Mouse (Mus musculus) heart, postnatal 0 days (tissue): ENCODE data around the gene Hoxb5. TPM values are rescaled to one million over a fixed set of nuclear protein-coding genes. Genes with fewer than 3 reads are reported as not detected.

ENCODE experiments used
- ATAC-seq: fragments of 200-750 bp; cut with Nextera tagmentation; 2 replicates; pipeline ENCODE4 v1.8.0; 2017; ENCODE audit warnings: low read depth, moderate number of reproducible peaks, moderate library complexity; ENCODE audit not compliant: insufficient read depth
- DNase-seq: peaks from one replicate; pipeline ENCODE4 v3.0.0-alpha.2; 2016; ENCODE audit warnings: low spot score
- H3K27ac ChIP-seq: fragments of 300-500 bp; sonication (generic); 2 replicates; pipeline ENCODE4 v1.5.1; 2014; ENCODE audit warnings: low read depth, mild to moderate bottlenecking
- H3K27me3 ChIP-seq: fragments of 300-500 bp; sonication (generic); 2 replicates; pipeline ENCODE4 v1.6.1; 2014; ENCODE audit warnings: low read length, mixed read lengths; ENCODE audit not compliant: control insufficient read depth, insufficient read depth
- H3K36me3 ChIP-seq: fragments of 300-500 bp; sonication (generic); replicated peaks from 2 replicates; pipeline ENCODE4 v1.6.1; 2014; ENCODE audit warnings: low read length, mixed read lengths; ENCODE audit not compliant: control insufficient read depth, insufficient read depth
- H3K4me1 ChIP-seq: fragments of 300-500 bp; sonication (generic); 2 replicates; pipeline ENCODE4 v1.6.1; 2014; ENCODE audit warnings: antibody characterized with exemption; ENCODE audit not compliant: control insufficient read depth, insufficient read depth
- H3K4me2 ChIP-seq: fragments of 300-500 bp; sonication (generic); 2 replicates; pipeline ENCODE4 v1.6.1; 2014; ENCODE audit warnings: low read depth, mild to moderate bottlenecking, low read length, moderate library complexity
- H3K4me3 ChIP-seq: fragments of 300-500 bp; sonication (generic); 2 replicates; pipeline ENCODE4 v1.5.1; 2014; ENCODE audit warnings: low read depth, low read length
- H3K9ac ChIP-seq: fragments of 300-500 bp; sonication (generic); replicated peaks from 2 replicates; pipeline ENCODE4 v1.6.1; 2014; ENCODE audit warnings: low read depth, low read length, mixed read lengths
- H3K9me3 ChIP-seq: fragments of 300-500 bp; sonication (generic); replicated peaks from 2 replicates; pipeline ENCODE4 v1.6.1; 2016; ENCODE audit warnings: low read length; ENCODE audit not compliant: control insufficient read depth
- CTCF ChIP-seq: IDR thresholded peaks from 2 replicates; pipeline ENCODE4 v1.5.1; 2016; ENCODE audit warnings: antibody characterized with exemption, control low read depth, low read depth
- EP300 ChIP-seq: IDR thresholded peaks from 2 replicates; pipeline ENCODE4 v1.6.1; 2016; ENCODE audit warnings: antibody characterized with exemption, low read depth
- WGBS: fragments of 180-500 bp; shearing (Covaris S2); extraction: QIAGEN DNeasy Blood & Tissue Kit; methylation state at CpG from one replicate; pipeline ENCODE4 v1.1.7; 2014; 5-methylcytosine and 5-hydroxymethylcytosine counted together
- polyA plus RNA-seq: library from polyadenylated mRNA; unstranded; fragments of >200 nt; fragmentation: Nextera tagmentation; extraction: Ambion mirVana; gene quantifications from 2 replicates; pipeline ENCODE4 v1.2.1, GENCODE M21; 2015
- total RNA-seq: library from RNA; depleted of rRNA; stranded (reverse); fragments of >200 nt; gene quantifications from 2 replicates; pipeline ENCODE4 v1.2.3, GENCODE M21; 2014; ENCODE audit warnings: low replicate concordance

Gene Hoxb5
- total and polyA plus RNA-seq, 2 experiments from 2014 or later: 0.08 to 0.19 TPM

DNA sequence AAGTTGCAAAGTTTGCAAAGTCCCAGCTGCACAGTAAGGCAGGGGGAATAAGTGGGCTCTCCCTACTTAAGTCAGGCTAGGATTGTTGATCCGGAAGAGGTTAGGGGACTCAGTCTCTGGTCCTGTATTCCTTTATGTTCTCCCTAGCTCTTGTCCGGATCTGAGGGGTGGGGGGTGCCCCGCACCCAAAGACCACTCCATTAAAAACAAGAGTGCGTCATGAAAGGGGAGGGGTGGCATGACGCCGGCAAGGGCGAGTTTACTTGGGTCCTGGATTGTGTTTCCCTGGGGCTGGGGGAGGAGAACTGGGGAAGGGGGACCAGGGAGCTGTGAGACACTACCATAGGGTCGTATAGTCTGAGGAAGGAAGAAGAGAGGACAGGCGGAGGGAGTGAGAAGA lies 3.4 kb upstream of the Hoxb5 start:
- TF ChIP-seq EP300 (no peak), CTCF (no peak)
- H3K4me3 ChIP-seq: peak overlapping the region; percentile 30; the same call in 1 of the 2 replicates
- no peaks in the 10 kb centered on the region for H3K36me3 ChIP-seq
- H3K27ac ChIP-seq: no peak overlapping the region
- no peak overlapping the region for H3K9ac ChIP-seq
- no peaks in the 10 kb centered on the region for H3K4me1 ChIP-seq
- no peak overlapping the region for H3K4me2 ChIP-seq
- 3% methylated on average over 9 of the region's 9 CpGs for WGBS
- H3K9me3 ChIP-seq: no peaks in the 10 kb centered on the region
- DNase-seq (no peak), ATAC-seq (no peak)
- H3K27me3 ChIP-seq: peaks cover 100% of the 10 kb centered on the region

DNA sequence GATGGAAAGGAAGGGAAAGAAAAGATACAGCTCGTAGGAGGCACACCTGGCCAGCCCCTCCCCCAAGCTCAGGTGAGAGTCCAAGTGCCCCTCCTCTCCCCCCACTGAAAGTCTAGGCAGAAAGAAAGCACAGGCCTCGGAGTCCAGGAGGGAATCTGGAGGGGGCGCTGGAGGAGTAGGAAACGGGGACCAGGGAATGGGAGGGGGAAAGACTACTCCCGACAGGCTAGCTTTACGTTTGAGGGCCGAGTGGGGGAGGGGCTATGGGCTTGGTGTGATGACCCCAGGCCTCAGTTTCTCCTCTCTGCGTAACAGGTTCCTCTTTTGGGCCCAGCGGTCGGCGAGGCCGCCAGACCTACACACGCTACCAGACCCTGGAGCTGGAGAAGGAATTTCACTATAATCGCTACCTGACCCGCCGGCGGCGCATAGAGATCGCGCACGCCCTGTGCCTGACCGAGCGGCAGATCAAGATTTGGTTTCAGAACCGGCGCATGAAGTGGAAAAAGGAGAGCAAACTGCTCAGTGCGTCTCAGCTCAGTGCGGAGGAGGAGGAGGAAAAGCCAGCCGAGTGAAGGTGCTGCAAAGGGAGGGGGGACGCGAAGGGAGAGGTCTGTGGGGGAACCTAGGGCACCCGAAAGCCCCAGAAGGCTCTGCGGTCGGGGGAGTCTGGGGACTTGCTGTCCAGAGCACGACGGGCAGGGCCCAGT lies 2.6 kb upstream of the Hoxb5 start:
- WGBS: 2% methylated on average over 35 of the region's 35 CpGs
- DNase-seq (no peak), ATAC-seq (no peak)
- Histone ChIP-seq H3K4me3 (no peak overlapping the region), H3K36me3 (no peaks in the 10 kb centered on the region), H3K27ac (no peak overlapping the region), H3K4me1 (no peaks in the 10 kb centered on the region), H3K9me3 (no peaks in the 10 kb centered on the region), H3K27me3 (peaks cover 100% of the 10 kb centered on the region), H3K4me2 (no peak overlapping the region), H3K9ac (no peak overlapping the region)
- TF ChIP-seq EP300: no peak
- no peak for TF ChIP-seq CTCF

DNA sequence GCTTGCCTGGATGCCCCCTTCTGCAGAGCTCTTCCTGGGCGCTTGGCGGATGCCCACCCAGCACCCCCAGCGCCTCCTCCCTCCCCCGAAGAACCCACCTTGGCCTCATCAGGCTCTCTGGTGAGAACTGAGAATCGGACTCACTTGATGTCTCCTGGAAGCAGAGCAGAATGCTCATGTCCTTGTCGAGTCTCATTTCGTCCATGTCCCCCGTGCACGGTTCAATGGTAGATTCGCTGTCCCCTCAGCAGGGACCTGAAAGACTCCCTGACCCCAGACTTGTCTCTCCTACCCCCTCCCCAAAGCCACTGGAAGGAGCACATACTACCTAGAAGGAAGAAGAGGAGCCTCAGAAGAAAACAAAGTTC lies 2.1 kb upstream of the Hoxb5 start:
- 13% methylated on average over 6 of the region's 10 CpGs for WGBS
- H3K4me1 ChIP-seq: no peaks in the 10 kb centered on the region
- TF ChIP-seq CTCF (no peak), EP300 (no peak)
- no peak for ATAC-seq
- peaks cover 100% of the 10 kb centered on the region for H3K27me3 ChIP-seq
- no peaks in the 10 kb centered on the region for H3K36me3 ChIP-seq
- no peak overlapping the region for H3K4me3 ChIP-seq
- no peak overlapping the region for H3K4me2 ChIP-seq
- H3K9ac ChIP-seq: no peak overlapping the region
- no peaks in the 10 kb centered on the region for H3K9me3 ChIP-seq
- DNase-seq: no peak
- no peak overlapping the region for H3K27ac ChIP-seq

DNA sequence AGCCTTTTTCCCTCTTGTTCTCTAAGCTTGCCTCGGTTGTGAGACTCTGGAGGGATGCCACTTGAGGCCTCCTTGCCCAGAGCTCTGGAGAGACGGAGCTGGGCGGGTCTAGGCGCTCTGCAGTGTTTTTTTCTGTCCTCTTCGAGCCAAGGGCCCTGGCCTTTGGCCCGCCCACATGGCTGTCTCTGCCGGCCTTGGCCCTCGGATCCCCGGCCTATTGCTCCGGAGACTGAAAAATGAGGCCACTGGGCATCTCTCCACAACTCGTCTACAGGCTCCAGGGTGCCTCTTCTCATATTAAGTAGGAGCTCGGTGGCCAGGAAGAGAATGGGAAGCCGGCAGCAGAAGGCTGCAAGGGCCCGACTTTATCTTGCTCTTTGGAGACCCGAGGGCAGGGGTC lies 1.3 kb upstream of the Hoxb5 start:
- Histone ChIP-seq H3K27me3 (peaks cover 100% of the 10 kb centered on the region), H3K4me2 (no peak overlapping the region), H3K9ac (no peak overlapping the region), H3K4me1 (no peaks in the 10 kb centered on the region), H3K36me3 (no peaks in the 10 kb centered on the region), H3K4me3 (no peak overlapping the region), H3K27ac (no peak overlapping the region), H3K9me3 (no peaks in the 10 kb centered on the region)
- ATAC-seq (no peak), DNase-seq (no peak)
- TF ChIP-seq CTCF (no peak), EP300 (no peak)
- WGBS: 8% methylated on average over 15 of the region's 15 CpGs

DNA sequence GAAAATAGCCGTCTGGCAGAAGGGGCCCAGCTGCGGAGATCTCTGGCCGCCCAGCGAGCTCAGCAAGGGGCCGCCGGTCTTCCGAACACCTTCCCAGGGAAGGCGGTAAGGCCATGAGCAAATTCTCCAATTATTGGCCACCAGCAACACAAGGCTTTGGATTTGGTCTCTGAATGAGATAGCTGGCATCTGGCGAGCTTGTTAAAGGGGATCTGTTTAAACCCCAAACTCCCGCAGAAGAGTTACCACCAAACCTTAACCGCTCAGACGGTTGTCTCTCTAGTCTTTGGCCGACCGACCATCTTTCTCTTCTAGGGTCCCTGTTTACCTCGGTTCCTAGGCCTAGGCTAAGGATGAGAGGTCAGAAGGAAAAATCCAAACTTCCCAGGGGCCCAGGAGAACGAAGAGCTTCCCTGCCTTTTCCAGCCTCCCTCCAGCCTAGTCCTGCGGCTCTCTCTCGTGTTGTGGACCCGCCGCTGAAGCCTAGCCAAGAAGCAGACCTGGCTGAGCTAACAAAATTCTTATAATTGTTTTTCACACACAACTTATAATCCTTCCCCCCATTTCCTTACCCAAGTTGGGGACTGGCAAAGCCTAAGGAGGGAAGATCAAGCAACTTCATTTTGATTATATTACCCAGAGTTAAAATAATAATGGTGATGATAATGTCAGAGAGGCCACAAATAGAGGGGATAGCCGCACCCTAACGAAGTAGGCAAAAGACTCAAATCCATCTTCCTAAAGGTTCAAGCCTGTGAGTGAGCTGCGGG lies 570 bp upstream of the Hoxb5 start:
- Histone ChIP-seq H3K9ac (no peak overlapping the region), H3K4me2 (no peak overlapping the region), H3K4me3 (no peak overlapping the region), H3K27ac (no peak overlapping the region), H3K36me3 (no peaks in the 10 kb centered on the region), H3K4me1 (no peaks in the 10 kb centered on the region), H3K27me3 (peaks cover 100% of the 10 kb centered on the region), H3K9me3 (no peaks in the 10 kb centered on the region)
- DNase-seq: no peak
- TF ChIP-seq EP300 (no peak), CTCF (no peak)
- ATAC-seq: no peak
- 14% methylated on average over 23 of the region's 23 CpGs for WGBS
